Mouse (Mus musculus): Measurements from ENCODE around the gene Il10rb.
"Not testable (repeated sequence)": the region's sequence is repeated elsewhere in the genome, so short reads cannot be mapped to it uniquely, and the experiment has no call there.

Il10rb gene

GRCm38 (mm10) chr16:91416357-91416756 lies 10.4 kb downstream of the Il10rb start:
- DNase-seq (ENCODE audit: low spot score), result no peak

DNA sequence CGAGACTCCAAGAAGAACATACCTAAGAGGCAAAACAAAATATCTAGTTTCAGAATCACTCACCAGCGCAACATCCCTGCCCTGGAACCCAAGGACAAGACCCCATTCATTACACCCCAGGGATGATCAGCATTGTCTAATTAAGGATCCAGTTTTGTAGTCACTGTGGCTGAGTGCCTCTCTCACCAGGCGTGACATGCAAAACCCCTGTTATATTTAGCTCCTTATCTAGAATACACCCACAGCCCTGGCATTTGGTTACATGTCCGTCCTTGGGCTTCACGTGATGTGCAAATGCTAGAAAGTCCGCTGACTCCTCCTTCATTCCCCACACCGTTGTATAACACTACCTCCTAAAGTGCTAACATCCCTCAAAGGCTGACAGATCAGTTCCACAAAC lies 11.0 kb downstream of the Il10rb start:
- no peak for DNase-seq (ENCODE audit: low spot score)

DNA sequence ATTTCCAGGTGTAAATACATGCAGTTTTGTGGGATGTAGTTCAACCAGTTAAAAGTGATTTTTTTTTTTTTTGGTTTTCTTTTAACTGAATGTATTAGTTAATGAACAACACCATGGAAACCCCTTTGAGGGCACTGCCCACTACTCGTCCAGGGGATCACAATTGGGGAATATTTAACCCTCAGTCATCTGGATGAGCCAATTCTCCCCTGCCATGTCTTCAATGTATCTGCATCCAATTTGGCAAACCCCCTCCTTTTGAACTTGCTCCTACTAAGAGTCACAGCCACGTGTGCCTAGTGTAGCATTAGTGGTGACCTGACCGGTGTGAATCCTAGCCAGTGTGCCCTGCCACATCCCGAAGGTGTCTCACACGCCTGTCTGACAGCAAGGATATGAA lies 12.6 kb downstream of the Il10rb start:
- DNase-seq (ENCODE audit: low spot score), result no peak

GRCm38 (mm10) chr16:91425816-91426215 lies 19.9 kb downstream of the Il10rb start:
- DNase-seq (ENCODE audit: low spot score), result no peak

- no peak for DNase-seq (ENCODE audit: low spot score)
Observed at GRCm38 (mm10) chr16:91426586-91426985, 20.6 kb downstream of the Il10rb start.

DNA sequence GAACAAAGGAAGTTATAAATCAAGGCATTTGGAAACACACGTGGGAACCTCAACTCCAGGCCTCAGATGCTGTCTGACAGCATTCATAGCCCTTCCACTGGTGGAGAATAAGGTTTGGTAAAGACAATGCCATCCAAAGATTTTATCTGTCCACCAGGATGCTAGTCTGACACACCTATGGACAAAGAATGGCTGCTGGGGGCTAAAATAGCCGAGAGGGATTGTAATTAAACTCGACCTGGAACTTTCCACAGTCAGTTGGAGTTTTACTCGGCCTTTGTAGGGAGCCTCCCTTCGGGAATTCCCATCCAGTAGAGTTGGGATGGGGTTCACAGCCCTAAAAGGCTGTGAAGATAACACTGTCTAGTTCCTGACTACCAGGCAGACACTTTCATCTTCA lies 21.5 kb downstream of the Il10rb start:
- no peak for DNase-seq (ENCODE audit: low spot score)

DNA sequence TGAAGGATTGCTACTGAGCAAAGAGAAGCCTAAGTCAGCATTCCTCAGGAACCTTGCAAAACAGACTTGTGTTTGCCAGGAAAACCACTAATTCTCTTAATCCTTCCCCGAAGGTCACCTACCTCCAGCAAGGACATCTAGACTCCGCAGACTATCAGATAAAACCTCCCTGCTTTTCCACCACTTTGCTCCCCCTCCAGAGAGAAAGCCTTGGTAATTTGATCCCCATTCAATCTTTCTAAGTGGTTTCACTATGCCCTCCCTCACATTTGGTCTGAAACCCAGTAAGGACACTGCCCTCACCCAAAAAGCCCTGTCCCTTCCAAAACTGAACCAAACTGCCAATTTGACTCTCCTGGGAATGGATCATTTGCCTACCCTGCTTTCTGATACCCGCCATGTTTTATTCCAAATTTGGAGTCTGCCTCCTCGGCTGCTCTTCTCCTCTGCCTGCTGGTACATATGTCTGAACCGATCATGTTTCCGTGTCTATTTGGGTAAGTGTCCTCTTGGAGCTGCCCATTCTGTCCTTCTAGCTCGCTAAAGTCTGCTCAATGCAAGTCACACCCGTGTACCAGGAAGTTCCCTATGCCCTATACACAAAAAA lies 22.4 kb downstream of the Il10rb start:
- DNase-seq (ENCODE audit: low spot score), result no peak

- DNase-seq (ENCODE audit: low spot score), result no peak
Observed at GRCm38 (mm10) chr16:91432720-91433328, 26.9 kb downstream of the Il10rb start.

- DNase-seq (ENCODE audit: low spot score), result no peak
Observed at GRCm38 (mm10) chr16:91433329-91433933, 27.5 kb downstream of the Il10rb start.

- no peak for DNase-seq (ENCODE audit: low spot score)
Observed at GRCm38 (mm10) chr16:91434119-91434518, 28.2 kb downstream of the Il10rb start.

DNA sequence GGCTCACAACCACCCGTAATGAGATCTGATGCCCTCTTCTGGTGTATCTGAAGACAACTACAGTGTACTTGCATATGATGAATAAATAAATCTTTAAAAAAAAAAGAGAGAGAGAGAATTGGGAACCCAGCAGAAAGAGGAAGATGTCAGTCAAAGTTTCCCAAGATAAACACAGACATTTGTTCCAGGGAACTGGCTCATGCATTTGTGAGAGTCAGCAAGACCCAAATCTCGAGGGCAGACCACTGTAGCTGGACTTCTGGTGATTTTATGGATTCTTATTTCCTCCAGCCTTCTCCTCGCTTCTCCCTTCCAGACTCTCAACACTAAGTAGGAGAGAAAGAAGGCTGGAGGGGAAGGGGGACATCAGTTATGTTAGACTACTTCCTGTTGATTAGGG lies 32.1 kb downstream of the Il10rb start:
- no peak for DNase-seq (ENCODE audit: low spot score)

DNA sequence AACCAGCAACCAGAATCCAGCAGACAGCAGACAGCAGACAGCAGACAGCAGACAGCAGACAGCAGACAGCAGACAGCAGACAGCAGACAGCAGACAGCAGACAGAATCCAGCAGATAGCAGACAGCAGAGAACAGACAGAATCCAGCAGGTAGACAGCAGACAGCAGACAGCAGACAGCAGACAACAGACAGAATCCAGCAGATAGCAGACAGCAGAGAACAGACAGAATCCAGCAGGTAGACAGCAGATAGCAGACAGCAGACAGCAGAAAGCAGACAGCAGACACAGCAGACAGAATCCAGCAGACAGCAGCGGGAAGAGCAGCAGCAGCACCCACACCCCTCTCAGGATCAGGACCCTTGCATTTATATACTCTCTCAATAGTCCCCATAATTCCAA lies 32.6 kb downstream of the Il10rb start:
- not testable (repeated sequence) for DNase-seq (ENCODE audit: low spot score)

- no peak for DNase-seq (ENCODE audit: low spot score)
Observed at GRCm38 (mm10) chr16:91441366-91441765, 35.4 kb downstream of the Il10rb start.

DNA sequence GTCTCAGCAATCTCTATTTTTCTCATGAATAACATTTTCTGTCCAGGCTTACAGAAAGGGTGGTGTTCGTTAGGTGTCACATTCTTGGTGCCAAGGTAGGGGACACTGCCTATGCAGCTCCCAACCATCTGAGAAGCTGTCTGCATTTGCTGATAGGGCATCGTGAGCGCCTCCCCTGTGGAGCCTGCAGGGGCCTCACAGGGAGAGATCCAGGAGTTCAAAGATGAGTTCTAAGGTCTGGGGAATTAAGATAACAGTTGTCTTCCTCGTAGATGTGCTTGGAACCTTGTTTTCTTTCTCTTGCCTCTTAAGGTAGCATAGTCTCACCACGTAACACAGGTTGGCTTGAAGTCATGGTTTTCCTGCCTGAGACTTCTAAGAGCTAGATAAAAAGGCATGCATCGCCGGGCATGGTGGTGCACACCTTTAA lies 35.9 kb downstream of the Il10rb start:
- no peak for DNase-seq (ENCODE audit: low spot score)

GRCm38 (mm10) chr16:91442446-91442845 lies 36.5 kb downstream of the Il10rb start:
- no peak for DNase-seq (ENCODE audit: low spot score)

- DNase-seq (ENCODE audit: low spot score), result no peak
Observed at GRCm38 (mm10) chr16:91443211-91443611, 37.2 kb downstream of the Il10rb start.

DNA sequence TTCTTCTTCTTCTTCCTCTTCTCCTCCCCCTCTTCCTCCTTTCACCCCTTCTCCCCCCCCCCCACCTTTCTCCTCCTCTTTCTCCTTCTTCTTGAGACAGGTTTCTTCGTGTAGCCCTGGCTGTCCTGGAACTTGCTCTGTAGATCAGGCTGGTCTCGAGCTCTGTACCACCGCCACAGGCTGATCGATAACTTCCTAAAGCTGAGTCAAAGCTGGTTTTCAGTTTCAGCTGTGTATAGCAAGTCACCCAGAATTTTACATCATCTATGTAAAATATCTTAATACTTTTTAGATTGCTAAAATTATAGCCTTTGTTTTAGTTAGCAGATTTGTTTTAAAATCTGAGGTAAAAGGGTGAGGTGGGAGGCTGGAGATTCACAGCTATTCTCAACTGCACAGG lies 38.9 kb downstream of the Il10rb start:
- DNase-seq (ENCODE audit: low spot score), result no peak

- no peak for DNase-seq (ENCODE audit: low spot score)
Observed at GRCm38 (mm10) chr16:91445566-91445965, 39.6 kb downstream of the Il10rb start.

DNA sequence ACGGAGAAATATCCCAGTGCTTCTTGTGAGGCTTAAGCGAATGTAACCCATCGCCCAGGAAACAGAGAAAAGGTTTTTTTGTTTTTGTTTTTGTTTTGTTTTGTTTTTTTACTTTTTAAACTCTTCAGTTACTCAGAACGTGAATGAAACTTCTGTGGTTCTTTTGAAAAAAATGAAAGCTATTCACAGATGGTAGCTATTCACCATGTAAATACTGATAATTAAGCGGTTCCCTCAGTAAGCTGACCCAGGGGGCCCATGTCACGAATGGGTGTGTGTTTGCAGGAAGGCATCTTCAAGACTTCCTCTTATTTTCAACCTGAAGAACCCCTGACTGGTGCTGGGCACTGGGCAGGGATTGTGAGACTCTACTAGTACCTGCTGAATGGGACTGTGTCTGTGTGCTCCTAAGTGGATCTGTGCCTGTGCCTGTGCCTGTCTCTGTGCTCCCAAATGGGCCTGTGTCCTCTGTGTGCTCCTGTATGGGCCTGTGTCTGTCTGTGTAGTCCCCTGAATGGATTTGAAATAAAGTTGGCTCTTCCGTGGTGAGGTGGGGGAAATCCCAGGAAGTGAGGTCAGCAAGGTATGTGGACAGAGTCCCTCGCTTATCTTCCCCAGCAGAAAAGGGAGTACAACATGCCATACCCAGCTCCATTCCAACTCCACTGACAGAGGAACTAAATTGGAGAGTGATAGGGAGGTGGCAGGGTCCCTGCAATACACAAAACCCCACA lies 41.0 kb downstream of the Il10rb start:
- DNase-seq (ENCODE audit: low spot score), result no peak

DNA sequence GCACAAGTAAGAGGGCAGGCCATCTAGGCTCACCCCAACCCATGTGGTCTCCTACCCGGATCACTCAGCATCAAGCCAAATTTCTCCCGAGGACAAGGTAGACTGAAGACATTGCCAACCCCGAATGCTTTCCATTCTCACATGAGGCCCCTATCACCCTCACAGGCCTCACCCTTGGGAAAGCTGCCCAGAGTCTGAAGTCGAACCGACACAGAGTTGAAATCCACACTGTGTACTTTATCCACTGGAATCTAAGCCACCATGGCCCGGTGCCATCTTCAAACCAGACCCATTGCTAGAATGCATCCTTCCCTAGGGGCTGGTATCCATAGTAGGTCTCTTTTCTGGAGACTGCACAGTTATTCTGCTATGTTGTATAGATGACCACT lies 41.5 kb downstream of the Il10rb start:
- no peak for DNase-seq (ENCODE audit: low spot score)

DNA sequence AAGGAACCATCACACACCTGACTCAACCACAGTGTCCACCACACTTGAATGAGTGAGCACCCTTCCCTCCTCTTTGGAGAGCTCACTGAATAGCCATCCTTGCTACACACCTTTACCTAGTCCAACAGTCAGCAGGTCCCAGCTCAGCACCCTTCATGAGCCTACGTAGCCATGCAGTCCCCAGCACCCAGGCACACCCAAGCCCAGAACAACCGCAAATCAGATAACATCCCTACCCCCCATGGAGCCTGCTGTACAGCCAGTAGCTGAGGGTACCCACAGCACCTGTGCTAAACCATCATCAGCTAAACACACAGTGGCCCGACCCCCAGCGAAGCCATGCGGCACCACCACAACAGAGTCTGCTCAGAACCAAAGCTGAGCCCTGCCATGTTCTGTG lies 42.1 kb downstream of the Il10rb start:
- no peak for DNase-seq (ENCODE audit: low spot score)

DNA sequence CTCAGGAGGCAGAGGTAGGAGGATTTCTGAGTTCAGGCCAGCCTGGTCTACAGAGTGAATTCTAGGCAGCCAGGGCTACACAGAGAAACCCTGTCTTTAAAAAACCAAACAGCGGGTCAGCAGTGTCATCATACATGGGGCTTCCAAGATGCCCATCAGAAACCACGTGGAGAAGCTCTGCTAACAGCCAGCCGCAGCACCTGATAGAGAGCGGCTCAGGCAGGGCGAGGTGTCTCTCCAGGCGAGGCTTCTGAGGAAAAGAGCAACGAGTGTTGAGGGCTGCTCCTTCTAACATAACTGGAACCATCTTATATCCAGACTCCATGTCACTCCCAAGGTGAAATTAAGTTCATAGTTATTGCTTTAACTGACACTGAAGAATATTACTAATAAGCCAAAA lies 42.9 kb downstream of the Il10rb start:
- no peak for DNase-seq (ENCODE audit: low spot score)

Measured in retina, embryonic 14.5 days (tissue).